Mouse (Mus musculus): ENCODE measurements around the gene Tmem251.

DNA sequence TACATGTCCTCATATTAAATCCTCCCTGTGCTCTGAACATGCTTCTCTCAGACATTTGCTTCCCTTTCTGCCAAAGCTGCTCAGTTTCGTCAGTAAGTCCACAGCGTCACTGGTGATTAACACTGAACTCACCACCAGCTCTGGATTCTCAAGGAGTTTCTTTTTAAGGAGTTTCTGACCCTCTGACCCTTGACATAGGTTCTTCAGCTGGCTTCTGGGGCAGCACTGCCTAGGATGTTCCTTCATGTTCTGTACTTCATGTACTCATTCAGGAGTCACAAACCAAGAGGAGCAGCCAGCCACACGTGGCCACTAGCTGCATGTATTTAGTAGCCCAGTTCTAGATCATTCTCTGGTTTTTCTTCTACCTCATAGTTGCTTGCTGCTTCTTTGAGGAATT lies 4.7 kb downstream of the Tmem251 start:
- TF ChIP-seq CTCF (IDR thresholded peaks at IDR 0.05; ENCODE audit: extremely low read depth, insufficient read depth, insufficient read length, insufficient replicate concordance) (no peak), POLR2A (IDR thresholded peaks at IDR 0.05; ENCODE audit: low read depth, low read length) (no peak)

Measured in spleen, adult 2 months (tissue).